Mouse (Mus musculus) kidney, adult 8-10 months (tissue): ENCODE results near the gene Ndufb3.
"Not testable (repeated sequence)": the region's sequence is repeated elsewhere in the genome, so short reads cannot be mapped to it uniquely, and the experiment has no call there.

Experiments used
- DNase-seq, 2 experiments: peaks; one replicate each; pipeline ENCODE4 v3.0.0; 2022

Gene Ndufb3

GRCm38 (mm10) chr1:58617978-58618668 lies 31.9 kb downstream of the Ndufb3 start:
- DNase-seq, result no peak

GRCm38 (mm10) chr1:58618766-58619165 lies 32.6 kb downstream of the Ndufb3 start:
- no peak for DNase-seq

- DNase-seq, result peak; percentile 26 to 44
Observed at GRCm38 (mm10) chr1:58621251-58621650, 35.1 kb downstream of the Ndufb3 start.

- no peak for DNase-seq
Observed at GRCm38 (mm10) chr1:58621996-58622748, 36.0 kb downstream of the Ndufb3 start.

DNA sequence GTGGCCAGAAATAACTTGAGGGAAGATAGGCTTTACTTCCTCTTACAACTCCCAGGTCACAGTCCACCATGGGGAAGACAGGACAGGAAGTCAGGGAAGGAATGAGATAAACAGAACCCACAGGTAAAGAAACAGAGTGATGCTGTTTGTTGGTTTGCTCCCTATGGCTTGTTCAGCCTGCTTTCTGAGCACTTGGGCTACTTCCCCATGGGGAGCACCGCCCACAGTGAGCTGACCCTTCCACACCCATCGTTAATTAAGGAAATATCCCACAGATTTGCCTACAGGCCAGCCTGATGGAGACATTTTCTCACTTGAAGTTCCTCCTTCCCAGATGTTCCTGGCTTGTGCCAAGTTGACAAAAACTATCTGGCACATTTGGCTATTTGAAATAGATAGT lies 42.7 kb downstream of the Ndufb3 start:
- not testable (repeated sequence) for DNase-seq
